Mouse (Mus musculus): ENCODE data around the gene Irak4. TPM values are rescaled to one million over a fixed set of nuclear protein-coding genes. Genes with fewer than 3 reads are reported as not detected.

The Irak4 gene
- 9.7 and 11.0 TPM in 2 replicates for polyA plus RNA-seq (2015; fragmentation: Nextera tagmentation; extraction: Ambion mirVana)

GRCm38 (mm10) chr15:94543409-94544051, at the start of gene Irak4, which contains the start of gene Pus7l:
TSS of gene Irak4 (plus strand) at chr15:94543643.
TSS of gene Pus7l (minus strand) at chr15:94543547.

DNA sequence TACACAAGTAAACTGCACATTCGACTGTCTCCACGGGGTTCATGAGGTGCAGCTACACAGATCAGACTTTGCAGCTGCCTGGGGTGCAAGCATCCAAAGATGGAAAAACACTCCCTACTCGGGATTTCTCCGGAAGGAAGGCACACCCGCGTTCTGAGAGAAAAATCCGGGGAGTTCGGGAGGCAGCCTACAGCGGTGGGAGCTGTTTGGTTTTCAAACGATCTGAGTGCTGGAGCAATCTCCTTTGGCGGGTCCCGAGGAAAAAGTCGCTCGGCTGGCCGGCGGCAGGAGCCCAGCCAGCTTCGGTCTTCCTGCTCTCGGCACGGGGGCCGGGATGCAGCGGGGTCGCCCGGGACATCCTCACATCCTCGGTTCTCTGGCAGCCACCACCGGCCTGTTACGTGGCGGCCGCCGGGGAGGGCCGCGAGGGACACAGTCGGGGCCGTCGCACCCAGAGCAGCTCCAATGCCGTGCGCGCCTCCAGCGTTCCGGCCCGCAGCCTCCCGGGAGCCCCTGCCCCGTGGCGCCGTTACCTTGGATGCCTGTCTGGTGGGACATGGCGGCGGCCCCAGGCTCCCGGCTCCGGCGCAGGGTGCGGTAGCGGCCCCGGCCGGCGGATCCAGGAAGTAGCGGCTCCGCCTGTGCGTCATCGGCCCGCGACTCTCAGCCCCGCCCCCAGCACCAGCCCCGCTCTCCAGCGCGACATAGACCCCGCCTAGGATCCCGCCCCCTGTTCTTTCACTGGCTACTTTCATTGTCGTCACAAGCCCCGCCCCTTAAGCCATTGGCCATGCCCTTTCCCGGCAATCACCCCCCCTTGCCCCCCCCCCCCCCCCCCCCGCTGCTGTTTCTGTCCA, 46.0 kb downstream of the Irak4 start, which contains the start of gene Twf1:
TSS of gene Twf1 (minus strand) at position 671 of the 857 bp plus-strand sequence.

DNA sequence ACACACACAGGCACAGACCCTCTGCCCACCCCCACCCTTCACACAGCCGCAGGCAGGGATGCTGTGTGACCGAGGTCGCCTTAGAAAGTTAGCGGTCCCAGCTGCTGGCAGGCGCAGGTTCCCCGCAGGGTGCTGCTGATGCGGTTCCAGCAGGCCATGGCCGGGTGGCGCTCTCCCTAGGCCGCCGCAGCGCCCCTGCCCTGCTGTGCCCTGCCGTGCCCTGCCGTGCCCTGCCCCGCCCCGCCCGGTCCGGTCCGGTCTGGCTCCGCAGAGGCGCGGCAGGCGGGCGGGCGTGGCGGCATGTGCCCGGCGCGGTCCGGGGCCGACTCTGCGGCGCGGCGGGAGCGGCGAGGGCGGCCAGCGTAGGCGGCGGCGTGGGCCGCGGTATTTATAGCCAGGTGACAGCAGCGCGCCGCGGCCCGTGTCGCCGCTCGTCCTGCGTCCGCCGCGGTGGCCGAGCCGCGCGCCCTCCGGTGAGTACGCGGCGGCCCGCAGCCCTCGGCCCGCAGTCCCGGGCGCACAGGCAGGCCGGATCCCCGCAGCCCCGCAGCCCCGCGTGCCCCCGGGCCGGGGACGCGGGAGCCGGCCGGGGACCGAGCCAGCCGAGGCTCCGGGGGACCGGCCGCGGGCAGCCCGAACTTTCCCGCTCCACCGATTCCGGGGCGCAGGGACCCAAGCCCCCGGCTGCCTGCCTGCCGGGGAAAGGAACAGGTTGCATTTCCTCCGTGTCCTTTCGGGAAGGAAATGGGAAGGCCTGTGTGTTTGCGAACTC, 85.6 kb downstream of the Irak4 start, which contains the start of gene Tmem117:
TSS of gene Tmem117 (plus strand) at position 403 of the 772 bp plus-strand sequence.

Other genes with a start within 250 kb of the Irak4 start
- 0.23 and 0.31 TPM in 2 replicates for gene Adamts20, start 78.2 kb upstream of the Irak4 start, polyA plus RNA-seq (2015; fragmentation: Nextera tagmentation; extraction: Ambion mirVana)
- gene Pus7l, start 96 bp upstream of the Irak4 start, polyA plus RNA-seq (2015; fragmentation: Nextera tagmentation; extraction: Ambion mirVana): 5.3 and 6.1 TPM in 2 replicates
- 28.4 and 34.6 TPM in 2 replicates for gene Twf1, start 46.2 kb downstream of the Irak4 start, polyA plus RNA-seq (2015; fragmentation: Nextera tagmentation; extraction: Ambion mirVana)
- gene Tmem117, start 85.6 kb downstream of the Irak4 start, polyA plus RNA-seq (2015; fragmentation: Nextera tagmentation; extraction: Ambion mirVana): 0.55 and 0.58 TPM in 2 replicates